Mouse (Mus musculus) G1E (cell line): ENCODE measurements around the gene Mynn. TPM values are rescaled to one million over a fixed set of nuclear protein-coding genes. Genes with fewer than 3 reads are reported as not detected.
A peak's percentile ranks its signal among the peaks of the same experiment; 100 is the strongest.

Experiments used
- ATAC-seq: 2 replicates; pipeline ENCODE4 v1.8.0; 2016; ENCODE audit warnings: mild to moderate bottlenecking; ENCODE audit not compliant: insufficient number of reproducible peaks, poor library complexity, low FRiP score, severe bottlenecking; ENCODE audit errors: extremely low read depth
- DNase-seq: peaks from one replicate; pipeline ENCODE4 v3.0.0; 2012; ENCODE audit warnings: low spot score
- H3K27me3 ChIP-seq: 2 replicates; pipeline ENCODE4 v1.6.1; 2012; ENCODE audit warnings: mild to moderate bottlenecking, low read length, inconsistent platforms; ENCODE audit not compliant: insufficient read depth
- H3K36me3 ChIP-seq: replicated peaks from 2 replicates; pipeline ENCODE3; 2012; ENCODE audit warnings: mild to moderate bottlenecking, inconsistent platforms
- H3K4me1 ChIP-seq: 2 replicates; pipeline ENCODE4 v1.6.1; 2012; ENCODE audit warnings: low read depth, low read length, inconsistent platforms, mixed read lengths; ENCODE audit not compliant: insufficient read depth
- H3K4me3 ChIP-seq: 2 replicates; pipeline ENCODE4 v1.5.1; 2012; ENCODE audit warnings: low read depth, mild to moderate bottlenecking, inconsistent platforms, low read length, moderate library complexity, mixed read lengths
- H3K9me3 ChIP-seq: replicated peaks from 2 replicates; pipeline ENCODE4 v1.6.1; 2012; ENCODE audit warnings: inconsistent platforms
- CTCF ChIP-seq: IDR thresholded peaks from 2 replicates; pipeline ENCODE4 v1.5.1; 2012; ENCODE audit warnings: low read depth, low read length, inconsistent platforms, mixed read lengths
- GATA1 ChIP-seq: IDR thresholded peaks from 2 replicates; pipeline ENCODE4 v1.6.1; 2012; ENCODE audit warnings: borderline replicate concordance, low read length, inconsistent platforms, mixed read lengths
- GATA2 ChIP-seq: IDR thresholded peaks from 2 replicates; pipeline ENCODE4 v1.6.1; 2012; ENCODE audit warnings: low read depth, low read length, inconsistent platforms, borderline replicate concordance
- POLR2AphosphoS5 ChIP-seq: IDR thresholded peaks from 2 replicates; pipeline ENCODE4 v1.6.1; 2012; ENCODE audit warnings: low read depth, low read length, inconsistent platforms; ENCODE audit not compliant: insufficient replicate concordance
- TAL1 ChIP-seq: conservative IDR thresholded peaks from 2 replicates; pipeline ENCODE4 v1.6.1; 2012; ENCODE audit warnings: low read depth, low read length, inconsistent platforms, mixed read lengths
- polyA plus RNA-seq: library from polyadenylated mRNA; stranded (reverse); fragments of >175 nt; gene quantifications from 2 replicates; pipeline ENCODE4 v1.2.3, GENCODE M21; 2012
- total RNA-seq, 2 experiments: library from RNA; stranded (forward) in 1 of 2; stranded (reverse) in 1 of 2; fragments of 200-1000 nt in 1 of 2; fragments of >200 nt in 1 of 2; fragmentation: Nextera tagmentation in 1 of 2; gene quantifications; 2 replicates each; pipeline ENCODE4 v1.2.3; 2014 to 2017

The Mynn gene
- total and polyA plus RNA-seq, 3 experiments: 1.0 to 31.9 (median 27.3) TPM

- 0 out of 2 replicates have a peak, but pooled peaks have one; percentile 45 for ATAC-seq
- H3K36me3 ChIP-seq: no peaks in the 10 kb centered on the region
- H3K4me3 ChIP-seq: no peak overlapping the region
Measured at GRCm38 (mm10) chr3:30592418-30592853, 9.4 kb upstream of the Mynn start.

GRCm38 (mm10) chr3:30593719-30594485 lies 8.0 kb upstream of the Mynn start:
- TF ChIP-seq CTCF (no peak), GATA1 (no peak), GATA2 (no peak), TAL1 (no peak), POLR2AphosphoS5 (no peak)
- ATAC-seq (peak; percentile 52; the same call in 1 of the 2 replicates), DNase-seq (no peak)
- Histone ChIP-seq H3K4me1 (peaks cover 31% of the 10 kb centered on the region), H3K4me3 (no peak overlapping the region), H3K36me3 (no peaks in the 10 kb centered on the region), H3K27me3 (no peaks in the 10 kb centered on the region), H3K9me3 (no peaks in the 10 kb centered on the region)

More at GRCm38 (mm10) chr3:30592418-30592853, 9.4 kb upstream of the Mynn start:
- Histone ChIP-seq H3K4me1 (peaks cover 31% of the 10 kb centered on the region), H3K9me3 (no peaks in the 10 kb centered on the region), H3K27me3 (no peaks in the 10 kb centered on the region)
- DNase-seq: peak; percentile 63
- no peak for TF ChIP-seq GATA2
- TF ChIP-seq CTCF: peak; percentile 34; the same call in 1 of the 2 replicates
- TF ChIP-seq GATA1: no peak

- DNase-seq: peak; percentile 28
- H3K9me3 ChIP-seq: no peaks in the 10 kb centered on the region
- H3K4me3 ChIP-seq: peak overlapping the region; percentile 78
- ATAC-seq: peak; percentile 46; the same call in 1 of the 2 replicates
- no peaks in the 10 kb centered on the region for H3K27me3 ChIP-seq
- peaks cover 40% of the 10 kb centered on the region for H3K4me1 ChIP-seq
- no peaks in the 10 kb centered on the region for H3K36me3 ChIP-seq
- TF ChIP-seq GATA2 (no peak), POLR2AphosphoS5 (no peak), TAL1 (no peak), CTCF (no peak), GATA1 (no peak)
Measured at GRCm38 (mm10) chr3:30595111-30595832, 6.6 kb upstream of the Mynn start.

- Histone ChIP-seq H3K4me3 (no peak overlapping the region), H3K36me3 (no peaks in the 10 kb centered on the region), H3K4me1 (peaks cover 43% of the 10 kb centered on the region), H3K27me3 (no peaks in the 10 kb centered on the region), H3K9me3 (no peaks in the 10 kb centered on the region)
- DNase-seq (no peak), ATAC-seq (no peak)
- no peak for TF ChIP-seq GATA2
- TF ChIP-seq TAL1: no peak
- no peak for TF ChIP-seq CTCF
- TF ChIP-seq GATA1: no peak
- no peak for TF ChIP-seq POLR2AphosphoS5
Measured at GRCm38 (mm10) chr3:30597271-30597670, 4.6 kb upstream of the Mynn start.

- H3K27me3 ChIP-seq: no peaks in the 10 kb centered on the region
- no peaks in the 10 kb centered on the region for H3K9me3 ChIP-seq
- DNase-seq (no peak), ATAC-seq (no peak)
- H3K36me3 ChIP-seq: peaks cover 11% of the 10 kb centered on the region
- no peak for TF ChIP-seq GATA1
- TF ChIP-seq GATA2: no peak
- TF ChIP-seq POLR2AphosphoS5: no peak
- no peak for TF ChIP-seq TAL1
- TF ChIP-seq CTCF: no peak
- H3K4me3 ChIP-seq: peak within 1 kb of the TSS; percentile 71
- peaks cover 40% of the 10 kb centered on the region for H3K4me1 ChIP-seq
Measured at GRCm38 (mm10) chr3:30599711-30600545, 1.9 kb upstream of the Mynn start, which contains the start of gene Actrt3. Actrt3 (minus strand) TSS chr3:30599939.
